Mouse (Mus musculus): ENCODE data around the gene Pole. TPM values are rescaled to one million over a fixed set of nuclear protein-coding genes. Genes with fewer than 3 reads are reported as not detected.

The Pole gene
- polyA plus RNA-seq, 1 experiment = 37.2 TPM

DNA sequence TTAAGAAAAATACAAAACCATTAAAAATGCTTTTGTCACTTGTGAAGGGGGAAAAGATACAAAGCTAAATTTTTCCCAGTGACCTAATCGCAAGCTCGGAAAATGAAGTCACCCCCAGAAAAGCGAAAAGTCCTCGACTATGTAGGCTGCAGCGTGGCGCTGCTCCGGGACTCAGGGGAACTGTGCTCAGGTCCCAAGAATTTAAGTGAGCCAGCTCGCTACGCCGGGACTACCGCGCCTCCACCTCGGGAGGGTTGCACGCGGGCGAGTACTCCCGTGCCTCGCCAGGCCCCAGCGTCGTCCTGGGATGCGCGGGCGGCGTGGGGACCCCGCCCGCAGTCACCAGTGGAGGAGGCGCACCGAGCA, 76.7 kb downstream of the Pole start:
- no peak overlapping the region for H3K27ac ChIP-seq (ENCODE audit: control insufficient read depth, insufficient read depth, low read depth, low read length)
- TF ChIP-seq CTCF (IDR thresholded peaks at IDR 0.05; ENCODE audit: control insufficient read depth, insufficient read depth, insufficient replicate concordance, low read depth, low read length) (no peak), POLR2A (IDR thresholded peaks at IDR 0.05; ENCODE audit: control insufficient read depth, low read depth, low read length) (no peak)

DNA sequence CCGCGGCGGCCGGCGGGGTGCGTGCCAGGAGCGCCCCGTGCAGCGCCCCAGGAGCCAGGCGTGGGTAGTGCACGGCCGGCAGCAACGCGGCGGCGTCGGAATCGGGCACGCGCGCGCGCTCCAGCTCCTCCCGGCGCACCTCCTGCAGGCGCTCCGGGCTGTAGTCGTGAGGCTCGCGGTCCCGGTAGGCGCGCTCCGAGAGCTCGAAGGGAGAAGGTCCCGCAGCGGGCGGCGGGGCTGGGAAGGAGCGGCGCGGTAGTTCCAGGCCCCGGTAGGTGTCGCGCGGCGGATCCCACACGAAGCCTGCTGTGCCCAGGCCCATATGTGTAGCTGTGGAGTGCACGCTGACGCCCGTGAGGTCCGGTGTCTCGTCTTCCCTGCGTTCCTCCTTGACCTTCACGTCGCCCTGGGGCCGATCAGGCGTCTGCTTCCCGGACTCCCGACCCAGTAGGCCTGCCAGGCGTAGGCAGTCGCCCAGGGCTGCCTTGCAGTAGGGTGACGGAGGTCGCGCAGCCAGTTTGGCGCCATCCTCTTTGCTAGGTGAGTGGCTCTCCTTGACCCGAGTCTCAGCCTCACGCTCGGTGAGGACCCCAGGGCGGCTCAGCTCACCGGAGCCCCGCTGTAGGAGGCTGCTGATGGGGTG, 77.2 kb downstream of the Pole start:
- H3K4me1 ChIP-seq (ENCODE audit: control insufficient read depth, insufficient read depth, low read length) = peaks cover 12% of the 10 kb centered on the region
- H3K36me3 ChIP-seq (ENCODE audit: control insufficient read depth, insufficient read depth, low read length) = no peaks in the 10 kb centered on the region
- peak overlapping the region; percentile 72 for H3K4me3 ChIP-seq (ENCODE audit: control insufficient read depth, low read depth, low read length)
- no peak for TF ChIP-seq CTCF (IDR thresholded peaks at IDR 0.05; ENCODE audit: control insufficient read depth, insufficient read depth, insufficient replicate concordance, low read depth, low read length)
- no peak for TF ChIP-seq POLR2A (IDR thresholded peaks at IDR 0.05; ENCODE audit: control insufficient read depth, low read depth, low read length)
- H3K27ac ChIP-seq (ENCODE audit: control insufficient read depth, insufficient read depth, low read depth, low read length) = no peak overlapping the region
- H3K27me3 ChIP-seq (ENCODE audit: control insufficient read depth, insufficient read depth, low read length) = no peaks in the 10 kb centered on the region

More for the DNA sequence above, 76.7 kb downstream of the Pole start:
- peak overlapping the region; percentile 72 for H3K4me3 ChIP-seq (ENCODE audit: control insufficient read depth, low read depth, low read length)
- H3K27me3 ChIP-seq (ENCODE audit: control insufficient read depth, insufficient read depth, low read length) = no peaks in the 10 kb centered on the region
- H3K36me3 ChIP-seq (ENCODE audit: control insufficient read depth, insufficient read depth, low read length) = no peaks in the 10 kb centered on the region
- H3K4me1 ChIP-seq (ENCODE audit: control insufficient read depth, insufficient read depth, low read length) = peaks cover 12% of the 10 kb centered on the region

DNA sequence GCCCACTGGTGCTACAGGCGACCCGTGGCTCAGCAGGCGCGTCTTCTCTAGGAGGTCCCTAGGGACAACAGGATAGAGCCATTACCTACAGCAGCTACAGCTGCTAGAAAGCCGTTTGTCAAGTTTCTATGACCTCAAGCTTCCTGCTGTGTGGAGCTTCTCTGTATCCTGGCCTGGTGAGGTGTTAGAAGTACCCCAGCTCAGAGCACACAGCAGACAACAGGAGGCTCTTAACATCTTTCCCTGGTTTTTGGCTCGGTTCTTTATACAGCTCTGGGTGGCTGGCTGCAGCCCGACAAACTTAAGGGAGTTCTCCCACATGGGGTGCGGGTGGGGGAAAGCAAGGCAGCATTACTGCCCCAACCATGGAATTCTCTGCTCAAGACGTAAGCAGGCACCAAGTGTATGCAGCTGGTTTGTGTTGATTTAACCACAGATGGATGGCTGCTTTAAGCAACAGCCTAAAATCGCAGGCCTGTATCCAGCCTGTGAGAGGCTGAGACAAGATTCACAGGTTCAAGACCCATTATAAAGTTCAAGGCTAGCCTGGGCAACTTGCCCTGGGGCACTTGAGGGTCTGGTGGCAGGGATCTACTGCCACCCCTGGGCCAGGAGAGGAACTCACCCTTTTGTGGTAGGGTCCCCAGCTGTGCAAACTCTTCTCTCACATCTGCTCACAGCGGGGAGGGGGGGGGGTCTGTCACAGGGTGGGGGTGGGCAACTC, 77.9 kb downstream of the Pole start:
- Histone ChIP-seq H3K27ac (ENCODE audit: control insufficient read depth, insufficient read depth, low read depth, low read length) (no peak overlapping the region), H3K4me3 (ENCODE audit: control insufficient read depth, low read depth, low read length) (no peak overlapping the region; the same call in 1 of the 2 replicates), H3K4me1 (ENCODE audit: control insufficient read depth, insufficient read depth, low read length) (peaks cover 12% of the 10 kb centered on the region), H3K27me3 (ENCODE audit: control insufficient read depth, insufficient read depth, low read length) (no peaks in the 10 kb centered on the region), H3K36me3 (ENCODE audit: control insufficient read depth, insufficient read depth, low read length) (no peaks in the 10 kb centered on the region)
- no peak for TF ChIP-seq POLR2A (IDR thresholded peaks at IDR 0.05; ENCODE audit: control insufficient read depth, low read depth, low read length)
- TF ChIP-seq CTCF (IDR thresholded peaks at IDR 0.05; ENCODE audit: control insufficient read depth, insufficient read depth, insufficient replicate concordance, low read depth, low read length) = no peak; the same call in 1 of the 2 replicates

DNA sequence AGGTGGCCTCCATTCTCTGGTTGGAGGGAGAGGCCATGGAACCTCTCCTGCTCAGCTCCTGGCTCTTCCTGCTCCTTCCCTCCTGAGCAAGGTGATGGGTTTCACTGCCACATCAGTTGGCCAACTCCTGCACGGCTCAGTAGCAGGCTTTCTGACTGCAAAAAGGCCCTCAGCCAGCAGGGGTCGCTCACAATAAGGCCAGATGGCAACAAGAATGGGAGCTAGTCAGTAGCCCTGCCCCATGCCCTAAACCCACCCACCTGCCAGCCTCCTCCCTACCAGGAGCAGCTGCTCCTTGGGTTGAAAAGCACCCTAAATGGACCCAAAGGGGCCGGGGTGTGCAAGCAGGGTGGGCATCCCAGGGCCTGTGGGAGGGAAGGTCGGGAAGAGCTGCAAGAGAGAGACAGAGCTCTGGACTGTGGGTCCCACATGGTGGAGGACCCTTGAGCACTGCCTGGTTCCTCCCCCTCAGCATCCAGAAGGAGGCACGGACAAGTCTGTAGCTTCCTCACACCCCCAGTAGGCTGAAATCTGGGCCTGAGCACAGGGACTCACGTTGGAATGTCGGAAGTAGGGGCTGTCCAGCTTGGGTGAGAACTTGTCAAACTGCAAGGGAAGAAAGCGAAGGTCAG, 90.8 kb downstream of the Pole start:
- no peak for TF ChIP-seq POLR2A (IDR thresholded peaks at IDR 0.05; ENCODE audit: control insufficient read depth, low read depth, low read length)
- TF ChIP-seq CTCF (IDR thresholded peaks at IDR 0.05; ENCODE audit: control insufficient read depth, insufficient read depth, insufficient replicate concordance, low read depth, low read length) = peak; percentile 62; the same call in 1 of the 2 replicates
- Histone ChIP-seq H3K27ac (ENCODE audit: control insufficient read depth, insufficient read depth, low read depth, low read length) (no peak overlapping the region), H3K4me3 (ENCODE audit: control insufficient read depth, low read depth, low read length) (no peak overlapping the region), H3K4me1 (ENCODE audit: control insufficient read depth, insufficient read depth, low read length) (peaks cover 9% of the 10 kb centered on the region), H3K27me3 (ENCODE audit: control insufficient read depth, insufficient read depth, low read length) (no peaks in the 10 kb centered on the region), H3K36me3 (ENCODE audit: control insufficient read depth, insufficient read depth, low read length) (no peaks in the 10 kb centered on the region)

DNA sequence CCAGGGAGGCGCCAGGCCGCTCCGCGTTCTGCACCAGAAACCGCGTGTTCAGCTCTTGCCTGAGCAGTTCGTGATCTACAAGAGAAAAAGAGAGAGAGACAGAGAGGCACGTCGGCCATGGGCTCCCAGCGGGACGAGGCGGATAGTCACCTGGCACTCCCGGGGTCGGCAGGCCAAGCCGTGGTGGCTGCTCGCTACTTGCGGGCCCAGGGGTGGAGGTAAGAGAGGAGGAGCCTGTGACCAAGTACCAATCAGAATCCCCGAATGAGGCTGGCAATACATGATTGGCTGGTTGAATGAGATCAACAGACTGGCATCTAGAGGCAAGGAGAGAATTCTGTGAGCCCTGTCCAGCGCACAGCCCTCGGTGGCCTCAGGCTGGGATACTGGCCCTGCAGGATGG, 92.1 kb downstream of the Pole start:
- no peak for TF ChIP-seq CTCF (IDR thresholded peaks at IDR 0.05; ENCODE audit: control insufficient read depth, insufficient read depth, insufficient replicate concordance, low read depth, low read length)
- no peak for TF ChIP-seq POLR2A (IDR thresholded peaks at IDR 0.05; ENCODE audit: control insufficient read depth, low read depth, low read length)
- no peak overlapping the region for H3K4me3 ChIP-seq (ENCODE audit: control insufficient read depth, low read depth, low read length)
- H3K27ac ChIP-seq (ENCODE audit: control insufficient read depth, insufficient read depth, low read depth, low read length) = no peak overlapping the region
- no peaks in the 10 kb centered on the region for H3K27me3 ChIP-seq (ENCODE audit: control insufficient read depth, insufficient read depth, low read length)
- peaks cover 9% of the 10 kb centered on the region for H3K4me1 ChIP-seq (ENCODE audit: control insufficient read depth, insufficient read depth, low read length)
- no peaks in the 10 kb centered on the region for H3K36me3 ChIP-seq (ENCODE audit: control insufficient read depth, insufficient read depth, low read length)

DNA sequence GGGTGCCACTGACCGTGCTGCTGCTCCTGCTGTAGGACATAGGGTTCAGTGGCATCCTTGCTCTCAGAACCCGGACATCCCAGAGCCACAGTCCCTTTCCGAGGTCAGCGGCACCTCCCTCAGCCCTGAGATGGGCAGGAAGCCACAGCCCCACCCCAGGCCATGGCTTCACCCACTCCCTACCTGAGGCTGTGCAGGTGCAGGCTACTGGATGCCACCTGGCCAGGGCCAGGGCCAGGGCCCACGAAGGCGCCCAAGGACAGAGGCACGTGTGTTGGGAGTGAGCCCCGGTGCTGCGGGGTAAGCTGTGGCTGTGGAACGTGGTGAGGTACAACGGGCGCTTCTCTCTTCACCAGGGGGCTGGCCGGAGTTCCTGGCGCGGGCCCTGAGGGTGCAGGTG, 93.0 kb downstream of the Pole start:
- Histone ChIP-seq H3K4me3 (ENCODE audit: control insufficient read depth, low read depth, low read length) (no peak overlapping the region), H3K4me1 (ENCODE audit: control insufficient read depth, insufficient read depth, low read length) (peaks cover 9% of the 10 kb centered on the region), H3K27ac (ENCODE audit: control insufficient read depth, insufficient read depth, low read depth, low read length) (no peak overlapping the region), H3K36me3 (ENCODE audit: control insufficient read depth, insufficient read depth, low read length) (no peaks in the 10 kb centered on the region), H3K27me3 (ENCODE audit: control insufficient read depth, insufficient read depth, low read length) (no peaks in the 10 kb centered on the region)
- no peak for TF ChIP-seq CTCF (IDR thresholded peaks at IDR 0.05; ENCODE audit: control insufficient read depth, insufficient read depth, insufficient replicate concordance, low read depth, low read length)
- no peak for TF ChIP-seq POLR2A (IDR thresholded peaks at IDR 0.05; ENCODE audit: control insufficient read depth, low read depth, low read length)

DNA sequence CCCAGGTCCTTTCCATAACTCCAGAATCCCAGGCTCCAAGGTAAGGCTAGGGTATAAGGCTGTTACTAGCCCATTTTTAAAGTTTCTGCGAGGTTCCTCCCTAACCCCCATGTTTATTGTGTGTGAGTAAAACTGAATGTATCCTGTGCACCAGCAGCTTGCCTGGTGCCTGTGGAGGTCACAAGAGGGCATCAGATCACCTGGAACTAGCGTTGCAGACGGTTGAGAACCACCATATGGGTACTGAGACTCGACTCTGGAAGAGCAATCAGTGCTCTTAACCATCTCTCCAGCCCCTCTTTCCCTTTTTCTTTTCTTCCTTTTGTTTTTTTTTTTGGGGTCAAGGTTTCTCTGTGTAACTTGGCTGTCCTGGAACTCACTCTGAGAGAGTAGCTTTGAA, 93.7 kb downstream of the Pole start:
- no peaks in the 10 kb centered on the region for H3K36me3 ChIP-seq (ENCODE audit: control insufficient read depth, insufficient read depth, low read length)
- TF ChIP-seq POLR2A (IDR thresholded peaks at IDR 0.05; ENCODE audit: control insufficient read depth, low read depth, low read length) (no peak), CTCF (IDR thresholded peaks at IDR 0.05; ENCODE audit: control insufficient read depth, insufficient read depth, insufficient replicate concordance, low read depth, low read length) (no peak)
- H3K4me3 ChIP-seq (ENCODE audit: control insufficient read depth, low read depth, low read length) = no peak overlapping the region
- H3K4me1 ChIP-seq (ENCODE audit: control insufficient read depth, insufficient read depth, low read length) = peaks cover 13% of the 10 kb centered on the region
- no peaks in the 10 kb centered on the region for H3K27me3 ChIP-seq (ENCODE audit: control insufficient read depth, insufficient read depth, low read length)
- no peak overlapping the region for H3K27ac ChIP-seq (ENCODE audit: control insufficient read depth, insufficient read depth, low read depth, low read length)

Measured in testis, adult 2 months (tissue).